Mouse (Mus musculus) lung, adult 18-20 months (tissue): ENCODE measurements around the gene Uckl1.
A peak's percentile ranks its signal among the peaks of the same experiment; 100 is the strongest.

ENCODE experiments used
- DNase-seq, 2 experiments: peaks; one replicate each; pipeline ENCODE4 v3.0.0; 2022; ENCODE audit warnings: mixed read lengths in 2 of 2

Gene Uckl1

GRCm38 (mm10) chr2:181571941-181572670 is 12.6 kb downstream of the Uckl1 start:
- no peak for DNase-seq

GRCm38 (mm10) chr2:181570921-181571595 is 13.6 kb downstream of the Uckl1 start:
- no peak for DNase-seq

GRCm38 (mm10) chr2:181570375-181570774 is 14.3 kb downstream of the Uckl1 start:
- DNase-seq = no peak

- no peak for DNase-seq
Measured at GRCm38 (mm10) chr2:181569856-181570255, 14.8 kb downstream of the Uckl1 start.

GRCm38 (mm10) chr2:181568272-181569008 is 16.3 kb downstream of the Uckl1 start:
- peak; percentile 47 to 51 for DNase-seq

- DNase-seq = no peak
Measured at GRCm38 (mm10) chr2:181567338-181567737, 17.4 kb downstream of the Uckl1 start.

GRCm38 (mm10) chr2:181553772-181554171 is 30.9 kb downstream of the Uckl1 start:
- no peak for DNase-seq

GRCm38 (mm10) chr2:181550233-181550632 is 34.5 kb downstream of the Uckl1 start:
- no peak for DNase-seq

- DNase-seq = no peak
Measured at GRCm38 (mm10) chr2:181548682-181549081, 36.0 kb downstream of the Uckl1 start.

GRCm38 (mm10) chr2:181548227-181548626 is 36.5 kb downstream of the Uckl1 start:
- no peak for DNase-seq

- DNase-seq = no peak
Measured at GRCm38 (mm10) chr2:181546142-181546541, 38.5 kb downstream of the Uckl1 start.

- no peak for DNase-seq
Measured at GRCm38 (mm10) chr2:181541761-181542380, 42.8 kb downstream of the Uckl1 start.

GRCm38 (mm10) chr2:181537444-181538047 is 47.1 kb downstream of the Uckl1 start:
- peak; percentile 36 to 39 for DNase-seq

GRCm38 (mm10) chr2:181536410-181536809 is 48.3 kb downstream of the Uckl1 start:
- DNase-seq = peak; percentile 28 to 58

- DNase-seq = no peak
Measured at GRCm38 (mm10) chr2:181532589-181532988, 52.1 kb downstream of the Uckl1 start.

GRCm38 (mm10) chr2:181529076-181529475 is 55.6 kb downstream of the Uckl1 start:
- DNase-seq = no peak

- no peak for DNase-seq
Measured at GRCm38 (mm10) chr2:181525526-181525925, 59.2 kb downstream of the Uckl1 start.

- DNase-seq = peak in 1 of 2 experiments; percentile 25
Measured at GRCm38 (mm10) chr2:181522811-181523210, 61.9 kb downstream of the Uckl1 start.

GRCm38 (mm10) chr2:181521491-181521890 is 63.2 kb downstream of the Uckl1 start:
- peak in 1 of 2 experiments; percentile 12 for DNase-seq

- DNase-seq = no peak
Measured at GRCm38 (mm10) chr2:181520936-181521227, 63.8 kb downstream of the Uckl1 start.

GRCm38 (mm10) chr2:181520118-181520935 is 64.4 kb downstream of the Uckl1 start, which contains the start of gene Dnajc5:
Gene Dnajc5 (plus strand): TSS chr2:181520485.
- peak; percentile 99 for DNase-seq

GRCm38 (mm10) chr2:181519201-181519600 is 65.5 kb downstream of the Uckl1 start:
- DNase-seq = no peak
